Mouse (Mus musculus) lung, postnatal 4 days (tissue): ENCODE measurements around the gene Kat5.

Source experiments
- DNase-seq, 2 experiments: peaks; one replicate each; pipeline ENCODE4 v3.0.0; 2021

Gene Kat5

DNA sequence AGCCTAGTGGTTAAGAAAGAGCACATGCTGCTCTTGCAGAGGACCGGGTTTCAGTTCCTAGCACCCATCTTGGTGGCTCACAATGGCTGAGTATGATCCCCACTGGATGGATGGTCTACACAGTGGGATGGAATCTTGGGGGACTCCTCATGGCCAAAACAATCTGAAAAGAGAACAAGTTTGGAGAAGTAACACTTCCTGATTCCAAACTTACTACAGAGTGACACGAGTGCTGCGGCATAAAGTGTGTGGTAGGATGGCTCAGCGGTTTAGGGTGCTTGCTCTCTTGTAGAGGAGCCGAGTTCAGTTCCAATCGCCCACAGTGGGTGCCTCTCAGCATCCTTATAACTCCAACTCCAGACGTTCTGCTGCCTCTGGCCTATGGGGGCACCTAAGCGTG, 15.3 kb upstream of the Kat5 start:
- DNase-seq, result no peak

DNA sequence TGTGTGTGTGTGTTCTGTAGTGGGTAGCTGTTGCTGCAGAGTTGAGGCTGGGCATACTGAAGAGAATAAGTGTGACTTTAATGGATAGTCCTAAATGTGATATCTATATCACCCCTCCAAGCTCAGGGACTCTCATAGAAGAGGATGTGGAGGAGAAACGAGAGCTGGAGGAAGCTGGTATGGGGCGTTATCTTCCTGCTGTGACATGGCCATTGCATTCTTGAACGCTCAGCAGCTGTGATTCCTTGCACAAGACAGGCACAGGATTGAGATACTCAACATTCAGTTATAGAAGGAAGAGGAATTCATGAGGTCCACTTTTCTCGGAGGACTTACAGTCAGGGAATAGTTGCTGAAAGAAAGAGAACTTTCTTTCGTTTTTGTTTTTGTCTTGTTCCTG, 11.8 kb upstream of the Kat5 start:
- no peak for DNase-seq

DNA sequence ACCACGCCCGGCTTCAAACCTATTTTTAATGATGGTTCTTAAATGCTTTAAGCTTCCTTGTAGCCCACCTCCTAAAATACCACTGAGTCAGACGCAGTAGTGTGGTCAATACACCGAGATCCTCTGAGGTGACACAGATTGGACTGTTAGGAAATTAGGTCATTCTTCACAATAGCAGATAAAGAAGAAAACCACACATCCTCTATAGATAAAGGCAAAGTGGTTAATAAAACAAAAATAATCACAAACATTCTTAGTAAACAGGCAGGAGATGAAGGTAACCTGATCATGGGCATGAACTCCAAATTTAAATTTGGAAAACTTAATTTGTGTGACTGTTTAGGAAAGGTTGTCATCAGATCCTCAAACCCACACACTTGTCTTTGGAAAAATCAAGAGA, 10.0 kb upstream of the Kat5 start:
- DNase-seq, result no peak

DNA sequence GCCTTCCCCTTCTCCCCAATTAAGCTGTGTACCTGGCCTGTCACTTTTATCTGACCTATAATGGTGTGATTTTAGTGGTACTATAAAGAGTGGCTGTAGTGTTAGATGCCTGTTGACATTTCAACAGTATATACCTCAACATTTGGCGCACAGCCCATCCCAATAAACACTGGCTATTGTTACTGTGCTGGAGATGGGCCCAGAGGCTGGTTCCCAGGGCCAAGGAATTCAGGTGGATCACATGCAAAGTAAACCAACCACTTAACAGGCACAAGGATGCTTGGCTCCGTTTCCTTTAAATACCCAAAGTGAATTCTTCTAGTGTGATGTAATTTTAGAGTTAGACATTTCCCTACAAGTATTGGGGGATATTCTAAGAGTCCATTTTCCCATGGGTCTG, 4.9 kb upstream of the Kat5 start:
- peak; percentile 82 to 88 for DNase-seq

DNA sequence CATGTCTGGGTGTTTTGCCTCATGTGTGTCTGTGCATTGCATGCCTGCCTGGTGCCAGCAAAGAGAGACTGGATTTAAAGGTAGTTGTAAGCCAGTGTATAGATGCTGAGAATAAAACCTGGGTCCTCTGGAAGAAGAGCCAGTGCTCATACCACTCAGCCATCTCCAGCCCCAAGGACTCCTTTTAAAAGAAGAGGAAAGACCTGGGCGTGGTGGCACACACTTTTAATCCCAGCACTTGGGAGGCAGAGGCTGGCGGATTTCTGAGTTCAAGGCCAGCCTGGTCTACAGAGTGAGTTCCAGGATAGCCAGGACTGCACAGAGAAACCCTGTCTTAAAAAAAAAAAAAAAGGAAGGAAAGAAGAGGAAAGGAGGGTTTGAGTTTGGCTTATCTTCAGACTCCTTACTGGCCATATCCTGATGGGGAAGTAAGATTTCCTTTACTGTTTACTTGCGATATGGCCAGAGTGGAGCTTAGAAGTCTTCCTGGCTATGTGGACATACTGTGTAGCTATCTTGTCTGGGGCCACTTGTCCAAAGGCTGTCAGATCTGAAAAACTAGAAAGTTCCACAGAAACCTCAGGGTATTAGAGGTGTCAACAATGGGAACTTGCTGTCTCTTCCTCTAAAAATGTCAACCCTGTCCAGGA, 2.9 kb upstream of the Kat5 start:
- no peak for DNase-seq

DNA sequence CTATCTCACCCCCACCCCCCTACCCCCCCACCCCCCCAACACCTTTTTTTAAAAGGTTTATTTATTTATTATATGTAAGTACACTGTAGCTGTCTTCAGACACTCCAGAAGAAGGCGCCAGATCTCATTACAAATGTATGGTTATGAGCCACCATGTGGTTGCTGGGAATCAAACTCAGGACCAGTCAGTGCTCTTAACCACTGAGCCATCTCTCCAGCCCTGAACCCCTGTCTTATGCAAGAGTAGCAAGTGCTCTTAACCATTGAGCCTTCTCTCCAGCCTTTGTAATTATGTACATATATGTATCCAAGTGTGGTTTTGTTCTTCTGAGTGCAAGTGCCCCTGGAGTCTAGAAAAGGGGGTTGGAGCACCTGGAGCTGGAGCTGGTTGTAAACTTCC, 1.9 kb upstream of the Kat5 start:
- DNase-seq, result peak in 1 of 2 experiments; percentile 25

DNA sequence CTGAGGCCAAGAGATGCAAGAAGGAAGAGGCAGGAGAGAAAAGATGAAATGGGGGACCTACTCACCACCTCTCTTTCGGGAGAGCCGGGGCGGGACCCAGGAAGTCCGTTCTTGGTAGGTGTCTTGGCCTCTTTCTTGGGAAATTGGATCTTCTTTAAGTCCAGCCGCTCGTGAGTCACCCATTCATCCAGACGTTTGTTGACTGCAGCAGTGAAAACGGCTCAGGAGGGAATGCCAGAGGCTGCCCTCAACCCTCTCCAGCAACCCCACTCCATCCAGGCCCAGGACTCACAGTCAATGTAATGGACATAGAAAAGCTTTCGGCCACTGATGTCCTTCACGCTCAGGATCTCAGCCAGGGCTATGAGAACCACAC, 878 bp downstream of the Kat5 start:
- DNase-seq, result no peak

DNA sequence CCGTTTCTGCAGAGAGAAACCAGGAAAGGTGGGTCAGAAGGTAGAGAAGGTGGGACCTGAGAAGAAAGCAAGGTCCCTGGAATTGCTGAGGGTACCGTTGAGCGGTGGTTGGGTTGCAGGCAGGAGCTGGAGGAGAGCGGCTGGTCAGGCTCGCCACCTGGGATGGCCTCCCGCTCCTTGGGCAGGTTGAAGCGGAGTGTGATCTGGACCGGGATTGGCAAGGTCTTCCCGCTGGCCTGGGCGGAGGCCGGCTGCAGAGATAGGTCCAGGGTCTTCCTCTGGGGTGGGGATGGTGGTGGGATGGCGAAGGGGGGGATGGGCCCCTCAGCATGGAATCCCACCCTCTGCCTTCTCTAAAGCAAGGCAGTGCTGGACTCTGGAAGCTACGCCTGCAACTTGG, 1.3 kb downstream of the Kat5 start:
- DNase-seq, result no peak

DNA sequence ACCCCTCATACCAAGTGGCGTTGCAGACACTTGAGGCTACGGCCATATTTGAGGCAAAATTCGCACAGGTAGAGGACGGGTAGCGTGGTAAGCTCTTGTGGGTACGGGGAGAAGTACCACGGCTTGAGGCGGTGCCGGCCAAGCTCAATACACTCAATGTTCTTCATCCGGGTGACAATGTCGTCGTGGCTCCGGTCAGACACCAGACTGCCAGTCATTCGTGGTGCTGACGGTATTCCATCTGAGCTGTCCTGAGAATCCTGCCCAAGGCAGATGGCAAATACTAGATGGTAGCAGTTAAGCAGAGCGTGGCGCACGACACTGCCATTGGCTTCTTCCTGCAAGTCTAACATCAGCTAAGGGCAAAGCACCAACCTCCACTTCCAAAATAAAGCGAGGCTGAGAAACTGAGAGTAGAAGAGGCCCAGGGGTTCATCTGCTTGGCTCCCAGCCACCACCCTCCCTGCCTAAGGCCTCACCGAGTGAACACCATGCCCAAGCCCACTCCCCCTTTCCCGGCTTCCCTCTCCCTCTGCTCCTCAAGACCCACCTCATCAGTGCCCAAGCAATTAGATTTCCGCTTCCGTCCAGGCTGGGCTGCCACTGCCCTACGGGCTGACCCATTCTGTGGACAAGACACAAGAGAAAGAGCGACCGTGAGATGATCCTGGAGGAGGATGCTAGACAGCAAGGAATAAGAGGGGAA, 2.2 kb downstream of the Kat5 start:
- DNase-seq, result no peak

DNA sequence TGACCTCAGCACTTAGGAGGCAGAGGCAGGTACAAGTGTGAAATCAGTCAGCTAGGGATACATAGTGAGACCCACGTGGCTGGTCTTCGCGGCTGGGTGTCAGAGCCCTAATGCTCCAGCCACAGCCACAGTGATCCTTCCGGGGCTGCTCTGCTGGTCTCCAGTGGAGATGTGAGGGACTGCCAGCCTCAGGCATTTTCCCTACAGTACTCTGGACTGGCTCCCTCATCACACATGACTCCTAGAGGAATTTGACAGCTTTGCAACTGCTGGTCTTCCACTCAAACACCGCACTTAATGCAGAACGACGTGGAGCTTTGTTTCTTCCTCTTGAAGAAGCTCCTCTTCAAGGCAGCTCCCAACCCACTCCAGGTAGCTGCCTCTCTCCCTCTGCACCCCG, 3.8 kb downstream of the Kat5 start:
- DNase-seq, result no peak

DNA sequence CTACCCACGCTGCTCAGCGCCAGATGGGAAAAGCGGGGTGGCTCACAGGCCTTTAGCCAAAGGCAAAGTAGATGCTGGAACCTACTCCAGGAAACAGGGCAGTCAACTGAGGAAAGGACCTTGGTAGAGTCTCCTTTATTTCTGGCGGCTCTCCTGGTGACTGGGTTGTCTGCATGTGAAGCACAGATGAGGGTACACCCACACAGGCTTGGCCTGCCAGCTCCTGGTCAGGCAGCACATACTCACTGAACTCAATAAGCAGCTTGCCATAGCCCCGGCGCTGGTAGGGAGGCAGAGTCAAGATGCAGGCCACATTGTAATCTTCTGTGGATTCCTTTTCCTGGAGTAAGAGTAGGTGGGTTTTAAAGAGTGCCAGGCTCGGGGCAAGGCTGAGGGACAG, 4.9 kb downstream of the Kat5 start:
- DNase-seq, result no peak

DNA sequence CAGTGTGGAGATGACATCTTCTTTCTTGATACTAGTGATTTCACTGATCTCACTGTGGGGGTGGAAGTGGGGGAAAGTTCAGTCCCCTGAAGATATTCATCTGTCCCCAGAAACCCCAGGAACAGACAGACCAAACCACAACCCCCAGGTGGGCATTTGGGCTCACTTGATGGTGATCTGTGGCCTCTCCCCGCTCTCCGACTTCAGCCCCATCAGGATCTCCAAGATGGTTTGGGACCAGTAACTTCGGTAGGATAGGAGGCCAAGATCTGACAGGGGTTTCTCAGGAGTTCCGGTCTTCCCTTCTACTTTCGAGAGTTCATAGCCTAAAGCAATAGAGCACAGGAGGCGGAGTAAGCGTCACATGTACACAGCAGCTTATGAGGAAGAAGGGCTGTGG, 6.4 kb downstream of the Kat5 start:
- no peak for DNase-seq

DNA sequence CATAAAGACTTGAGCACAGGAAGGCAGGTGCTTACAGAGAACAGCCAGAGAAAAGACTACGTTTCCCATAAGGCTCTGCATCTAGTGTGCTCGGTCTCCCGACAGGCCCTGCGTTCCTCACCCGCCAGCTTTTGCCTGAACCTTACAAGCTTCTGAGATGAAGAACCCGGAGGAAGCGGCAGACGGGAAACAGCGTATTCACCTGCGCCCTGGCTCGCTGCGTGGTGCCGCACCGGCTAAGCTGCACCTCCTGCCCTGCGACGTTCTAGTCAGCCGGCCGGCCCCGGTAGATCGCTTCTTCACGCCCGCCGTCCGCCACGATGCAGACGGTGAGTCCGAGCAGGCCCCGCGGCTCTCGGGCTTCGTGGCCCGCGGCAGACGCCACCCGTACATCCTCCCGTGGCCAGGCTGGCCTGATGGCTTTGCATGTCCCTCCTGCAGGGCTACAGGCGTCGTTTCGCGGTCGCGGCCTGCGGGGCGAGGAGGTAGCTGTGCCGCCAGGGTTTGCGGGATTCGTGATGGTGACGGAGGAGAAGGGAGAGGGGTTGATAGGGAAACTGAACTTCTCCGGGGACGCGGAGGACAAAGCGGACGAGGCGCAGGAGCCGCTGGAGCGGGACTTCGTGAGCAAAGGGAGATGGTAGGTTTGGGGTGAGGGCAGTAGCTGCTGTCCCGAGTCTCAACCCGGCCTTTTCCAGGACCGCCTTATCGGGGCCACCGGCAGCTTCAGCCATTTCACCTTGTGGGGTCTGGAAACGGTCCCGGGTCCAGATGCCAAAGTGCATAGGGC, 8.1 kb downstream of the Kat5 start, which contains the start of gene Rnaseh2c:
Gene Rnaseh2c (plus strand): TSS at position 122 of the 790 bp plus-strand sequence.
- DNase-seq, result peak; percentile 79 to 81

DNA sequence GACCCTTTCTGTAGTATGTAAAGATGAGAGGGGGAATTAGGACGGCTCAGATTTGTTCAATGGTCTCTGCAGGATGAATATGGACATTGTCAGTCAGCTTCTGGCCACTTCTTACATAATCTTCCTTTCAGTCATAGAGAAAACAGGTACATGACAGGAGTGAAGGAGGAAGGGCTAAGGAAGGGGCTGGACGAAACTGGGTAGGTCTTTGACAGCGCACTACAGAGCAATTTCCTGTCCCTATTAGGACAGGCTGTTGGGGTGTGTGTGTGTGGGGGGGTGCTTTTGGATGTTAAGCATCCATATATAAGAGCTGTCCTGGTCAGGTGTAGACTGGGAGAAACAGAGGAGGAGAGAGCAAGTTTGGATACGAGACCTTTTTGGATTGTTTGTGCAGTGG, 10.8 kb downstream of the Kat5 start:
- no peak for DNase-seq

DNA sequence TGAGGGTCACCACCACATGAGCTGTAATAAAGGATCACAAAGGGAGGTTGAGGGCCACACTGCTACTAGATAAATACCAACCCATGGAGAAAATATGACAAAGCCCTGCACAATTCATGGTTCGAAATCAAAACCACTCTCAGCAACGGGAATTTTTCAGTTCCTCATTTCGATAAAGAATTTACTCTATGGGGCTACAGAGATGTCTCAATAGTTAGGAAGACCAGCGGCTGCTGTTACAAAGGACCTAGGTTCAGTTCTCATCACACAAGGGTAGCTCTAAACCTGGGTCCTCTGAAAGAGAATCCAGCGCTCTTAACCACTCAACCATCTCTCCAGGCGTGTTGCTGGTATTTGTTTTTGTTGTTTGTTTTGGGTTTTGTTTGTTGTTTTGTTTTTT, 18.1 kb downstream of the Kat5 start:
- DNase-seq, result no peak

DNA sequence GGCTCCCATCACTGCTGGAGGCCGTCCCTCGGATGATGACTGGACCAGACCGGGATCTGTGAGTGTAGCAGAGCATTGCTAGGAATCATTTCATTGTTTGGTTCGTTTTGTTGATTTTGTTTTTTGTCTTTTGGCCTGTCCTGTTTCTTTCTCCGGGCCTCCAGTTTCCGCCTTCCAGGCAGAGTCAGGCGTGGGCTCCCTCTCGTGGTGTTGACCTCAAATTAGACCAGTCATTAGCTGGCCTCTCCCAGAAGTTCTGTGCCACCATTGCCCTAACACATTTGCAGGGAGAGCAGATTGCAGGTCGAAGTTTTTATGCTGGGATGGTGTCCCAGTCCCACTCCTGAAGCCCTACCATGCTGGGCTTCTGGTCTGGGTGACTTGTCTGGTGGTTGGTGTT, 20.9 kb downstream of the Kat5 start:
- DNase-seq, result no peak

DNA sequence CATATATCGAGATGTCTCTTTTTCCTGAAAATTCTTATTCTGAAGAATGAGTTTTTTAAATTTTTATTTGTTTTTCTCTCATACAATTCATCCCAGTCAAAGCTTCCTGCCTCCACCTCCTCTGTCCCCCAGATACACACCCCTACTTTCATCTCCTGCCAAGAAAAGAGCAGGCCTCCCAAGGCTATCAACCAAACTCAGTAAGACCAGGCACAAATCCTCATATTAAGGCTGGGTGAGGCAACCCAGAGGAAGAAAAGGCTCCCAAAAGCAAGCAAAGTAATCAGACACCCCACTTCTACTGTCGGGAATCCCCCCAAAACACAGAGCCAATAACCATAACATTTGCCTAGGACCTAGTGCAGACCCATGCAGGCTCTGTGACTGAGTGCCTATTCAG, 28.0 kb downstream of the Kat5 start:
- no peak for DNase-seq

DNA sequence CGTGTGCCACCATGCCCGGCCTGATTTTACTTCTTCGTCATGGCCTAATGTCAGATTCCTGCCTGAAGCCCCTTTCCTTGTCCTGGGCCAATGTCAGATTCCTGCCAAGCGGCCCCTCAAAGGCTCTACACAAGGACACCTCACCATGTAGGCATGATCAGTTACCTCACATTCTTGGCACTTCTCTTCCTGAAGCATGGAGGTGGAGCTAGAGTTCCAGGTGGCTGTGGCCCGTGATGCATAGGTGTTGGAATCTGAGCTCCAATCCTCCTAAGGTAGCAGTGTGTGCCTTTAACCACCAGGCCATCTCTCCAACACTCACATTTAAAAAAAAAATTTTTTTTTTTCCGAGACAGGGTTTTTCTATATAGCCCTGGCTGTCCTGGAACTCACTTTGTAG, 29.3 kb downstream of the Kat5 start:
- no peak for DNase-seq

DNA sequence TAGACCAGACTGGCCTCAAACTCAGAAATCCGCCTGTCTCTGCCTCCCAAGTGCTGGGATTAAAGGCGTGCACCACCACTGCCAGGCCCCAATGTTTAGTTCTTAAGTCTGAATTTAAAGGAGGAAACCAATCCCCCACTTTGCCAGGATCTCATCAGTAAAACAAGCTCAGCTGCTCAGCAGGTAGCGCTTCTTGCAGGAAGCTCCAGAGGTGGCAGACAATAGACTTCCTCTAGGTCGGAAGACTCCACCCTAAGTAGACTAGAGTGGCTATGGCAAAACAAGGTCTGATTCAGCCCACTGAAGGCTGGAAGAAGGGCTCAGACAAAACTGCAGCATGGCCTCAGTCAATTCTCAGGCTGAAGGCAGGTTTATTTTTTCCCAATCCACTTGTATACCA, 30.1 kb downstream of the Kat5 start:
- no peak for DNase-seq

DNA sequence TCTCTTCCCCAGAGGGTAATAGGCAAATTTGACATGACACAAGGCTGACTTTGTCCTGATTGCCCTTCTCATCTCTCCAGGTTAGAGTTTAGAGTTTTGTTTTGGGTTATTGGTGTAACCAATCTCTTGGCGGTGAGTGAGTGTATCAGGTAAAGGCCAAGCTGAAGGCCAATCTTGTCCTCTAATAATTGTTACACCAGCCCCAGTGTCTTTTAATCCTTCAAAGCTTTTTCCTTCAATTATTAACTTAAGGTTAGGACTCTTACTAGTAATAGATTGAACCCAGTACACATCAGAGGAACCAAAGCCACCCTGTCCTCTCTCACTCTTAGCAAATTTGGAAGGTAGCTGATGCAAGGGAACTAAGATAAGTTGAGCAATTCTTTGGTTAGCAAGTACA, 34.7 kb downstream of the Kat5 start:
- no peak for DNase-seq

DNA sequence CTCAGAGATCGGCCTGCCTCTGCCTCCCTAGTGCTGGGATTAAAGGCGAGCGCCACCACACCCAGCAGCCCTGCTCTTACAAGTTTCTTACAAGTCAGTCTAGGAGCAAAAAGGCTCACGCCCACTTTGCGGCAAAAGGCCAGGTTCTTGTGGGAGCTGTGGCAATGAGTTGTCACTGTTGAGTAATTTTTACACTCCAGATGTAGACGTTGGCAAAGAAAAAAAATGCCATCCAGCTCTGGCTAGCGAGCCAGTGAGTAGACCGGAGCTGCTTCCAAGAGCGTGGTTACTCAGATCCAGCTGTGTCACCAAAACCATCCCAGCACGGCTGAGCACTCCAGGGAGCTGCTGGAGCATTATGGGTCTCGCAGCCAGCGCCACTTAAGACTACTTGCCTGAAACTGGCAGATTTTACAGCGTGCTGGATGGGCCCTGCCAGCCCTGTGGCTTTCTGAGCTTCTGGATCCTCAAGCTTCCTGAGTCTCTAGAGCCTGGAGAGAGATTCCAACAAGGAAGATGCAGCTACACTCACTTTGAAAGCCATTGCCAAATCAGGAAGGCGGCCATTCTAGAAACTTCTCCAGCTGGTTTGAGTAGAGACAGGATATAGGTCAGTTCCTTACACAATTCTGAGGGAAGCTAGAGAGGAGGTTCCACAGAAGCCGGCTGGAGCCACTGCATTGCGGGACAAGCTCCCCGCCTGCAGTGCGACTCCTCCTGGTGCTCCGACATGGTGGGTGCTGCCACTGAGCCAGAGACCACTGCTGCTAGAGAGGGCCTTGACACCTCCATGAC, 37.5 kb downstream of the Kat5 start:
- peak; percentile 76 to 82 for DNase-seq

DNA sequence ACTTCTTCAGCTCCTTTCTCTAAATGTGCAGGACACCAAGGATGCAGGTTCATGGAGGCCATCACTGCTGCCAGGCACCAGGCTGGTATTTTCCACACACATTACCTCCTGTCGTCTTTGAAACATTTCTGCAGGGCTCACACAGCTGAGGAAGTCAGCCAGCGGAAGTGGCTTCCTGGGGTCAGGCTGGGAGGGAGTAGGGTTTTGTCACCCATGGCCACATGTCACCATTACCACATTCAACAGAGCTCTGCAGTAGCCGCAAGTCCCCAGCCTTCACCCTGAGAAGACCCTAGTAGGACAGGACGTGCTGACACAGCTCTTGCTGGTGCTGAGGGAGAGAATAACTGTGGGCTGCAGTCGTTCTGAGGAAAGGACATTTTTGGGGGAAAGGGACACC, 38.2 kb downstream of the Kat5 start:
- DNase-seq, result peak; percentile 56 to 58
